Mouse (Mus musculus) thymus, adult 2 months (tissue): ENCODE results near the gene Vcp. TPM values are rescaled to one million over a fixed set of nuclear protein-coding genes. Genes with fewer than 3 reads are reported as not detected.

Source experiments
- DNase-seq: peaks from one replicate; pipeline ENCODE4 v3.0.0; 2021
- H3K27ac ChIP-seq: fragments of 200-500 bp; 2 replicates; pipeline ENCODE4 v1.5.1; 2012; ENCODE audit warnings: low read length, control low read depth; ENCODE audit not compliant: control insufficient read depth, insufficient read depth
- H3K27me3 ChIP-seq: fragments of 200-500 bp; 2 replicates; pipeline ENCODE4 v1.6.1; 2012; ENCODE audit warnings: mild to moderate bottlenecking, low read length, moderate library complexity, mixed read lengths; ENCODE audit not compliant: control insufficient read depth, insufficient read depth
- H3K36me3 ChIP-seq: fragments of 200-500 bp; 2 replicates; pipeline ENCODE4 v1.6.1; 2012; ENCODE audit warnings: mild to moderate bottlenecking, low read length, moderate library complexity; ENCODE audit not compliant: control insufficient read depth, insufficient read depth
- H3K4me1 ChIP-seq: fragments of 200-500 bp; replicated peaks from 2 replicates; pipeline ENCODE4 v1.6.1; 2012; ENCODE audit warnings: low read length; ENCODE audit not compliant: control insufficient read depth, insufficient read depth
- H3K4me3 ChIP-seq: fragments of 200-500 bp; 2 replicates; pipeline ENCODE4 v1.5.1; 2012; ENCODE audit warnings: mild to moderate bottlenecking, low read length, control low read depth, moderate library complexity; ENCODE audit not compliant: control insufficient read depth, insufficient read depth
- CTCF ChIP-seq: fragments of 200-500 bp; IDR thresholded peaks from 2 replicates; pipeline ENCODE4 v1.5.1; 2012; ENCODE audit warnings: mild to moderate bottlenecking, control low read depth, low read length, moderate library complexity, borderline replicate concordance; ENCODE audit not compliant: control insufficient read depth, poor library complexity, insufficient read depth; ENCODE audit errors: extremely low read depth
- POLR2A ChIP-seq: fragments of 200-500 bp; IDR thresholded peaks from 2 replicates; pipeline ENCODE4 v1.6.1; 2012; ENCODE audit warnings: mild to moderate bottlenecking, low read length, control low read depth, moderate library complexity; ENCODE audit not compliant: control insufficient read depth, poor library complexity, insufficient read depth; ENCODE audit errors: extremely low read depth
- WGBS: fragments of 180-500 bp; shearing (Covaris S2); methylation state at CpG from one replicate; pipeline ENCODE4 v1.1.7; 2018; 5-methylcytosine and 5-hydroxymethylcytosine counted together
- polyA plus RNA-seq: library from polyadenylated mRNA; depleted of rRNA; stranded (reverse); fragments of >200 nt; gene quantifications from 2 replicates; pipeline ENCODE4 v1.2.3, GENCODE M21; 2012; rRNA removed

Gene Vcp
- polyA plus RNA-seq, 1 experiment = 126 TPM

DNA sequence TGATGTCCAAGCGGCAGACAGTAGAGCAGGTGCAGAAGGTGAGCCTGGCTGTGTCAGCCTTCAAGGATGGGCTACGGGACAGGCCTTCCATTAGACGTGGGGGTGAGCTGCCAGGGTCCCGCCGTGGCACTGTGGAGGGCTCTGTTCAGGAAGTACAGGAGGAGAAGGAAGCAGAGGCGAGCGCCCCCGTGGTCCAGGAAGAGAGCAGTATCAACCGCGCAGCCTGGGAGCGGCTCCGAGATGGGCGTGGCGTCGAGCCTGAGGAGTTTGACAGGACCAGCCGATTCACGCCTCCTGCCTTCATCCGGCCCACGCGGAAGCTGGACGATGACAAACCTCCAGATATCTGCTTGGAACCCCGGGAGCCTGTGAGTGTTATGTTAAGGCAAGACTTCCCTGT, 66.7 kb downstream of the Vcp start:
- Histone ChIP-seq H3K4me1 (no peaks in the 10 kb centered on the region; the same call in 1 of the 2 replicates), H3K27ac (no peak overlapping the region), H3K4me3 (no peak overlapping the region), H3K27me3 (no peaks in the 10 kb centered on the region), H3K36me3 (no peaks in the 10 kb centered on the region)
- 5% methylated on average over 22 of the region's 22 CpGs for WGBS
- TF ChIP-seq POLR2A (no peak), CTCF (no peak)
- DNase-seq = peak; percentile 30

DNA sequence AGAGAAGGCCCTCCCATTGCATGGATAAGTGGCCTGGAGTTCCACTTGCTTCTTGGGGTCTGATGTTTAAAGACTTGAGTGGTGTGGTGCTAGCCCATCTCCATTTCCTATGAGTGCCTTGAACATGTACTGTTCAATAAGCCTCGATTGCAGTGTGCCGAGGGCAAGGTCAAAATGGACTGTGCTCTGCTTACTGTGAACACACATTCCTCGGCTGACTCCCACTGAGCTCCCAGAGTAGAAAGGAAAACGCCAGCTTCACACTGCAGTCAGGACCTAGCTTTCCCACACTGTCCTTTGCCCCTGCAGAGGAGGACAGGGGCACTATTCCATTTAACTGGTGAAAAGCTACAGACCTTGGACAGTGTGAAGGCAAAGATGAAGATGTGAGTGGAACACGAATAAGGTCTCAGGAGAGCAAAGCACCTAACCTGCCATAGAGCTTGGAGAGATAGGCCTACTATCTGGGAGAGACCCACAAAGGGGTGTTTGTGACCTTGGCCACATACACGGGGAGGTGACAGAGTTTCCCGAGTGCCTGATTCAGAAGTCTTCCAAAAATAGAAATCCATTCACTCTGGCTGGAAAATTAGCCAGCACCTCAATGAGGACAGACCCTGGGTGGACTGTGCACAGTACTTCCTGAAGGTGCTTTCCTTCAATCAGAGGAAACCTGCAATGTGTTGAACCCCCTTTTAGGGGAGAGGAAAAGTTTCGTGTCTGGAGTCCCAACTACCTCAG, 67.9 kb downstream of the Vcp start:
- no peaks in the 10 kb centered on the region; the same call in 1 of the 2 replicates for H3K4me1 ChIP-seq
- no peak for DNase-seq
- WGBS = 95% methylated on average over 8 of the region's 8 CpGs
- no peaks in the 10 kb centered on the region for H3K36me3 ChIP-seq
- no peaks in the 10 kb centered on the region for H3K27me3 ChIP-seq
- TF ChIP-seq POLR2A = no peak
- no peak for TF ChIP-seq CTCF
- no peak overlapping the region for H3K27ac ChIP-seq
- H3K4me3 ChIP-seq = no peak overlapping the region

Other genes with a start within 250 kb of the Vcp start
- gene Ccl19, start 243.9 kb downstream of the Vcp start, polyA plus RNA-seq = 67.6 and 101 TPM in 2 replicates
- gene Ccl21a, start 226.5 kb downstream of the Vcp start, polyA plus RNA-seq = 453 and 548 TPM in 2 replicates
- gene Fam205a1, start 146.6 kb downstream of the Vcp start, polyA plus RNA-seq = 0.04 TPM in 1 of 2 replicates, not detected in the other
- not detected in 2 replicates for gene Gm12394, start 143.7 kb downstream of the Vcp start, polyA plus RNA-seq
- gene Fam205c, start 126.3 kb downstream of the Vcp start, polyA plus RNA-seq = not detected in 2 replicates
- 1.5 and 2.3 TPM in 2 replicates for gene Phf24, start 83.8 kb downstream of the Vcp start, polyA plus RNA-seq
- 9.1 and 12.6 TPM in 2 replicates for gene Dnajb5, start 50.7 kb downstream of the Vcp start, polyA plus RNA-seq
- not detected in 2 replicates for gene 1700022I11Rik, start 30.9 kb downstream of the Vcp start, polyA plus RNA-seq
- gene Fancg, start 10.0 kb upstream of the Vcp start, polyA plus RNA-seq = 50.0 and 59.1 TPM in 2 replicates
- gene Pigo, start 25.3 kb upstream of the Vcp start, polyA plus RNA-seq = 47.4 and 54.5 TPM in 2 replicates
- 71.2 and 78.5 TPM in 2 replicates for gene Stoml2, start 31.2 kb upstream of the Vcp start, polyA plus RNA-seq
- gene Fam214b, start 45.7 kb upstream of the Vcp start, polyA plus RNA-seq = 8.3 and 9.8 TPM in 2 replicates
- gene Unc13b, start 58.4 kb upstream of the Vcp start, polyA plus RNA-seq = 1.7 and 2.7 TPM in 2 replicates